Mouse (Mus musculus) C2C12 (cell line): Measurements from ENCODE around the gene Olfr543. TPM values are rescaled to one million over a fixed set of nuclear protein-coding genes. Genes with fewer than 3 reads are reported as not detected.

Experiments
- H3K27me3 ChIP-seq: one replicate; pipeline ENCODE4 v1.6.1; 2011; ENCODE audit not compliant: control insufficient read depth, insufficient read depth, insufficient read length
- H3K36me3 ChIP-seq: one replicate; pipeline ENCODE4 v1.6.1; 2011; ENCODE audit not compliant: control insufficient read depth, insufficient read depth
- H3K4me3 ChIP-seq: one replicate; pipeline ENCODE4 v1.5.1; 2011; ENCODE audit warnings: mild to moderate bottlenecking, control low read depth; ENCODE audit not compliant: poor library complexity, insufficient read depth, severe bottlenecking
- H3K79me2 ChIP-seq: one replicate; pipeline ENCODE4 v1.6.1; 2011; ENCODE audit not compliant: control insufficient read depth, insufficient read depth
- H3K79me3 ChIP-seq: one replicate; pipeline ENCODE4 v1.6.1; 2011; ENCODE audit warnings: low read depth, control low read depth
- H3ac ChIP-seq: one replicate; pipeline ENCODE3; 2011; ENCODE audit warnings: low read depth; ENCODE audit not compliant: control insufficient read depth, insufficient read length
- CEBPB ChIP-seq: IDR thresholded peaks from one replicate; pipeline ENCODE4 v1.6.1; 2011; ENCODE audit warnings: low read depth, mild to moderate bottlenecking, control low read depth, moderate library complexity
- CTCF ChIP-seq: IDR thresholded peaks from one replicate; pipeline ENCODE4 v1.5.1; 2011; ENCODE audit not compliant: control insufficient read depth, insufficient read depth, insufficient read length
- FOSL1 ChIP-seq: IDR thresholded peaks from one replicate; pipeline ENCODE4 v1.8.0; 2011; ENCODE audit warnings: mild to moderate bottlenecking, low read length; ENCODE audit not compliant: poor library complexity, insufficient read depth, severe bottlenecking
- MAX ChIP-seq: IDR thresholded peaks from one replicate; pipeline ENCODE4 v1.6.1; 2011; ENCODE audit warnings: mild to moderate bottlenecking, control low read depth
- MYOD1 ChIP-seq: IDR thresholded peaks from one replicate; pipeline ENCODE4 v1.6.1; 2011; ENCODE audit warnings: low read depth; ENCODE audit not compliant: control insufficient read depth, insufficient read length
- MYOG ChIP-seq: IDR thresholded peaks from one replicate; pipeline ENCODE4 v1.6.1; 2011; ENCODE audit not compliant: control insufficient read depth, insufficient read length; ENCODE audit errors: extremely low read depth
- USF1 ChIP-seq: IDR thresholded peaks from one replicate; pipeline ENCODE4 v1.6.1; 2011; ENCODE audit warnings: low read depth, mild to moderate bottlenecking, control low read depth, moderate library complexity
- polyA plus RNA-seq: library from polyadenylated mRNA; unstranded; fragments of >200 nt; fragmentation: generic; extraction: Trizol; gene quantifications from one replicate; pipeline ENCODE4 v1.2.1, GENCODE M21; 2012; ENCODE audit warnings: missing spikeins

The Olfr543 gene
- polyA plus RNA-seq, 1 experiment = 0.04 TPM

GRCm38 (mm10) chr7:102441657-102442391 is 39.7 kb downstream of the Olfr543 start, which contains the start of gene Rrm1:
Gene Rrm1 (plus strand): TSS chr7:102441695.
- TF ChIP-seq MAX (peak; percentile 46), MYOD1 (no peak)
- Histone ChIP-seq H3ac (peak within 1 kb of the TSS; percentile 97), H3K36me3 (peaks cover 28% of the 10 kb centered on the region), H3K4me3 (peak within 1 kb of the TSS; percentile 77), H3K27me3 (no peaks in the 10 kb centered on the region), H3K79me3 (peaks cover 30% of the 10 kb centered on the region), H3K79me2 (peaks cover 51% of the 10 kb centered on the region)

- H3K27me3 ChIP-seq = no peaks in the 10 kb centered on the region
- H3K79me3 ChIP-seq = peaks cover 30% of the 10 kb centered on the region
- H3K4me3 ChIP-seq = no peak overlapping the region
- H3K36me3 ChIP-seq = peaks cover 20% of the 10 kb centered on the region
- H3K79me2 ChIP-seq = peaks cover 43% of the 10 kb centered on the region
- no peak for TF ChIP-seq MYOD1
- TF ChIP-seq CEBPB = no peak
- TF ChIP-seq MYOG = no peak
- no peak for TF ChIP-seq USF1
- TF ChIP-seq MAX = no peak
- TF ChIP-seq FOSL1 = no peak
- no peak for TF ChIP-seq CTCF
- H3ac ChIP-seq = no peak overlapping the region
Measured at GRCm38 (mm10) chr7:102440822-102441656, 40.4 kb downstream of the Olfr543 start.

GRCm38 (mm10) chr7:102434344-102434743 is 47.1 kb downstream of the Olfr543 start:
- H3K79me3 ChIP-seq = no peaks in the 10 kb centered on the region
- no peaks in the 10 kb centered on the region for H3K27me3 ChIP-seq
- H3K36me3 ChIP-seq = no peaks in the 10 kb centered on the region
- TF ChIP-seq CEBPB (no peak), USF1 (no peak), MYOD1 (no peak), MAX (no peak), FOSL1 (no peak), MYOG (no peak), CTCF (no peak)
- H3ac ChIP-seq = no peak overlapping the region
- H3K4me3 ChIP-seq = no peak overlapping the region
- H3K79me2 ChIP-seq = no peaks in the 10 kb centered on the region

Other genes starting within 250 kb of the Olfr543 start
- gene Rhog, start 225.6 kb downstream of the Olfr543 start, polyA plus RNA-seq = 95.1 TPM
- gene Stim1, start 213.9 kb downstream of the Olfr543 start, polyA plus RNA-seq = 8.6 TPM
- 123 TPM for gene Rrm1, start 40.0 kb downstream of the Olfr543 start, polyA plus RNA-seq
- 0.01 TPM for gene Olfr544, start 6.6 kb upstream of the Olfr543 start, polyA plus RNA-seq
- gene Olfr545, start 17.9 kb upstream of the Olfr543 start, polyA plus RNA-seq = not detected
- not detected for gene Olfr547, start 53.1 kb upstream of the Olfr543 start, polyA plus RNA-seq
- not detected for gene Olfr548-ps1, start 59.2 kb upstream of the Olfr543 start, polyA plus RNA-seq
- not detected for gene Olfr549, start 68.2 kb upstream of the Olfr543 start, polyA plus RNA-seq
- gene Trim21, start 83.8 kb upstream of the Olfr543 start, polyA plus RNA-seq = 0.49 TPM
- gene Olfr550, start 89.8 kb upstream of the Olfr543 start, polyA plus RNA-seq = not detected
- gene Olfr551, start 110.2 kb upstream of the Olfr543 start, polyA plus RNA-seq = not detected
- gene Olfr552, start 116.1 kb upstream of the Olfr543 start, polyA plus RNA-seq = not detected
- gene Olfr553, start 136.5 kb upstream of the Olfr543 start, polyA plus RNA-seq = not detected
- gene Olfr554, start 156.8 kb upstream of the Olfr543 start, polyA plus RNA-seq = not detected
- gene Olfr555, start 177.1 kb upstream of the Olfr543 start, polyA plus RNA-seq = not detected
- gene Olfr556, start 183.2 kb upstream of the Olfr543 start, polyA plus RNA-seq = not detected
- 2.0 TPM for gene Trim68, start 205.6 kb upstream of the Olfr543 start, polyA plus RNA-seq
- not detected for gene Olfr557, start 214.2 kb upstream of the Olfr543 start, polyA plus RNA-seq
- gene Olfr558, start 220.5 kb upstream of the Olfr543 start, polyA plus RNA-seq = not detected
- not detected for gene Olfr33, start 237.4 kb upstream of the Olfr543 start, polyA plus RNA-seq
- gene Olfr559, start 245.8 kb upstream of the Olfr543 start, polyA plus RNA-seq = not detected